In the genomic region with DNA sequence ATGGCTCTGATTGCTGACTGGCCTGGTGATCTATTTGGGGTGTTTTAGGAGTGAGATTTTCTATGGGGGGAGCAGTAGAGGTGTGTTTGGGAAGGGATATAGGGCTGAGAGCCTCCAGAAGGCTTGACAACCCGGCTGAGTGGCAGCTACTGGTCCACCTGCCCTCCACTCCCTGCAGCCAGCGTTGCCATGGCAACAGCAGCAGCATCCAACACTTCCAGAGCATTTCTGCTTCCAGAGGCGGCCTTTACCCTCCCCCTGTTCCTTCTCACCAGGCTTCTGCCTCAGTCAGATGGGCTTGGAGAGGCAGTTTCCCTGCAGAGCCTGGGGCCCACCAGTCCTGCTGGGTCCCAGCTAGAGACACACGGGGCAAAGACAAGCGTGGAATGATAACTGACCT, we compare ENCODE assay signal across 12 mouse cellular contexts. TPM values are rescaled to one million over a fixed set of nuclear protein-coding genes. Genes with fewer than 3 reads are reported as not detected.
DNase-seq lines count a peak whose midpoint lies in the region; ATAC-seq and TF ChIP-seq lines count a peak whose summit lies in the region.
"Had no signal": no experiment of that assay in that cellular context is flagged by ENCODE, and none has a peak within 500 bp of the region (broad histone marks: within the 10 kb centered on the region; RNA-seq: fewer than 3 reads in every experiment).

No protein-coding gene starts in this region.

- no peak overlapping the region for H3K4me3 ChIP-seq in neural tube, embryonic 11.5 days (ENCODE audit: low read depth, low read length)
- no peak overlapping the region for H3K4me3 ChIP-seq in midbrain, embryonic 12.5 days
- no peak overlapping the region for H3K4me3 ChIP-seq in cerebellum, adult 2 months (replicated peaks; ENCODE audit: insufficient read depth, low read depth, low read length)
- H3K4me3 ChIP-seq: intestine, embryonic 15.5 days had no signal

- no peak overlapping the region for H3K9ac ChIP-seq in neural tube, embryonic 11.5 days (ENCODE audit: low read length)
- H3K9ac ChIP-seq in midbrain, embryonic 12.5 days (replicated peaks), result no peak overlapping the region
- H3K9ac ChIP-seq: intestine, embryonic 15.5 days had no signal

- no peak for TF ChIP-seq POLR2A in cerebellum, adult 2 months (IDR thresholded peaks at IDR 0.05; ENCODE audit: borderline replicate concordance, insufficient read depth, low read length)

- TF ChIP-seq CTCF in cerebellum, adult 2 months (IDR thresholded peaks at IDR 0.05; ENCODE audit: borderline replicate concordance, insufficient read depth, low read depth, low read length), result no peak

- peaks cover 7% of the 10 kb centered on the region; the same call in 1 of the 2 replicates for H3K4me1 ChIP-seq in neural tube, embryonic 11.5 days (ENCODE audit: control insufficient read depth, insufficient read depth, low read length)
- H3K4me1 ChIP-seq in midbrain, embryonic 12.5 days, result peaks cover 36% of the 10 kb centered on the region
- H3K4me1 ChIP-seq in cerebellum, adult 2 months (ENCODE audit: control insufficient read depth, insufficient read depth, low read length), result no peaks in the 10 kb centered on the region

- ATAC-seq in neural tube, embryonic 11.5 days (ENCODE audit: insufficient read depth, low FRiP score, low TSS enrichment), result no peak
- peak; percentile 67 for ATAC-seq in midbrain, embryonic 12.5 days (ENCODE audit: low FRiP score, low read depth)
- no peak for ATAC-seq in erythroblast, adult 5-6 weeks (replicated peaks; ENCODE audit: low FRiP score, poor library complexity, severe bottlenecking)
- ATAC-seq: intestine, embryonic 15.5 days had no signal

- H3K36me3 ChIP-seq in neural tube, embryonic 11.5 days (ENCODE audit: control insufficient read depth, insufficient read depth, low read length), result no peaks in the 10 kb centered on the region
- no peaks in the 10 kb centered on the region for H3K36me3 ChIP-seq in midbrain, embryonic 12.5 days
- H3K36me3 ChIP-seq: intestine, embryonic 15.5 days had no signal

- 37% methylated on average over 5 of the region's 5 CpGs for WGBS in neural tube, embryonic 11.5 days
- 15% methylated on average over 5 of the region's 5 CpGs for WGBS in midbrain, embryonic 12.5 days
- 45% methylated on average over 5 of the region's 5 CpGs for whole genome bisulfite sequencing in cerebellum, adult 2 months

- no peaks in the 10 kb centered on the region for H3K9me3 ChIP-seq in neural tube, embryonic 11.5 days (ENCODE audit: control insufficient read depth, low read length)
- H3K9me3 ChIP-seq in midbrain, embryonic 12.5 days, result no peaks in the 10 kb centered on the region
- H3K9me3 ChIP-seq: intestine, embryonic 15.5 days had no signal

- H3K27ac ChIP-seq in neural tube, embryonic 11.5 days (ENCODE audit: low read depth, low read length), result no peak overlapping the region
- H3K27ac ChIP-seq in midbrain, embryonic 12.5 days (replicated peaks), result peak overlapping the region; percentile 56
- no peak overlapping the region for H3K27ac ChIP-seq in cerebellum, adult 2 months (ENCODE audit: insufficient read depth, low read length)
- H3K27ac ChIP-seq: intestine, embryonic 15.5 days had no signal

- DNase-seq in neural tube, embryonic 11.5 days (ENCODE audit: low spot score), result peak; percentile 52
- no peak for DNase-seq in neural tube, embryonic 10.5 days (ENCODE audit: extremely low spot score, low spot score)
- peak; percentile 34 to 46 for DNase-seq in frontal cortex, postnatal 14 days (ENCODE audit: low spot score in 2 of 2)
- DNase-seq in telencephalon, adult 2 months (ENCODE audit: low read depth, low spot score), result peak; percentile 43
- no peak for DNase-seq in spleen, adult 18-20 months
- no peak for DNase-seq in cerebellum, adult 2 months
- DNase-seq: adrenal gland, adult 8-10 months; heart, adult 18-20 months; thymus, postnatal 25 days had no signal

- no peak overlapping the region for H3K4me2 ChIP-seq in neural tube, embryonic 11.5 days (ENCODE audit: low read depth)
- no peak overlapping the region for H3K4me2 ChIP-seq in midbrain, embryonic 12.5 days (replicated peaks)
- H3K4me2 ChIP-seq: intestine, embryonic 15.5 days had no signal

- H3K27me3 ChIP-seq in neural tube, embryonic 11.5 days (ENCODE audit: control insufficient read depth, insufficient read depth, low read length), result no peaks in the 10 kb centered on the region
- H3K27me3 ChIP-seq in midbrain, embryonic 12.5 days, result 0 out of 2 replicates have a peak, but pooled peaks cover 4% of the 10 kb centered on the region
- H3K27me3 ChIP-seq in cerebellum, adult 2 months (ENCODE audit: control insufficient read depth, insufficient read depth, low read length), result no peaks in the 10 kb centered on the region; the same call in 1 of the 2 replicates
- H3K27me3 ChIP-seq: intestine, embryonic 15.5 days had no signal

RNA-seq across cellular contexts. Expression of a gene that starts 38.4 kb away (rescaled TPM):
- 18.3 and 19.7 TPM in 2 replicates for polyA plus RNA-seq in neural tube, embryonic 11.5 days (2014; fragmentation: Nextera tagmentation; extraction: Ambion mirVana)
- 14.6 and 15.0 TPM in 2 replicates for polyA plus RNA-seq in midbrain, embryonic 12.5 days (2016; fragmentation: Nextera tagmentation; extraction: Ambion mirVana)
- 5.0 and 5.2 TPM in 2 replicates for polyA plus RNA-seq in cerebellum, adult 2 months (2012; rRNA removed)
- total RNA-seq in erythroblast, adult 5-6 weeks (2015; ENCODE audit: low replicate concordance), result 1.5 and 4.2 TPM in 2 replicates
- total RNA-seq in erythroblast, adult 5-6 weeks (2017; ENCODE audit: low replicate concordance), result 2.8 and 3.5 TPM in 2 replicates

Comparison
In these comparisons a context has a peak if more than half of its experiments do, and no peak if none do; other contexts are left out.
1. DNase-seq: peak in neural tube, embryonic 11.5 days (single experiment), frontal cortex, postnatal 14 days (2 of 2) and telencephalon, adult 2 months (single experiment); none in neural tube, embryonic 10.5 days (single experiment), spleen, adult 18-20 months (0 of 2) and cerebellum, adult 2 months (0 of 2).